Mouse (Mus musculus) common myeloid progenitor, adult 5-6 weeks (primary cell): Measurements from ENCODE around the gene Cyren. TPM values are rescaled to one million over a fixed set of nuclear protein-coding genes. Genes with fewer than 3 reads are reported as not detected.

Experiments
- ATAC-seq: replicated peaks from 2 replicates; pipeline ENCODE4 v1.8.0; 2016; ENCODE audit warnings: low read depth, mild to moderate bottlenecking, moderate TSS enrichment, inconsistent platforms; ENCODE audit not compliant: poor library complexity, severe bottlenecking
- total RNA-seq: library from RNA; stranded (forward); fragments of 200-1000, 187-1606 nt; gene quantifications from 2 replicates; pipeline ENCODE4 v1.2.3, GENCODE M21; 2017

The Cyren gene
- total RNA-seq, 1 experiment from 2014 or later: 5.9 TPM

DNA sequence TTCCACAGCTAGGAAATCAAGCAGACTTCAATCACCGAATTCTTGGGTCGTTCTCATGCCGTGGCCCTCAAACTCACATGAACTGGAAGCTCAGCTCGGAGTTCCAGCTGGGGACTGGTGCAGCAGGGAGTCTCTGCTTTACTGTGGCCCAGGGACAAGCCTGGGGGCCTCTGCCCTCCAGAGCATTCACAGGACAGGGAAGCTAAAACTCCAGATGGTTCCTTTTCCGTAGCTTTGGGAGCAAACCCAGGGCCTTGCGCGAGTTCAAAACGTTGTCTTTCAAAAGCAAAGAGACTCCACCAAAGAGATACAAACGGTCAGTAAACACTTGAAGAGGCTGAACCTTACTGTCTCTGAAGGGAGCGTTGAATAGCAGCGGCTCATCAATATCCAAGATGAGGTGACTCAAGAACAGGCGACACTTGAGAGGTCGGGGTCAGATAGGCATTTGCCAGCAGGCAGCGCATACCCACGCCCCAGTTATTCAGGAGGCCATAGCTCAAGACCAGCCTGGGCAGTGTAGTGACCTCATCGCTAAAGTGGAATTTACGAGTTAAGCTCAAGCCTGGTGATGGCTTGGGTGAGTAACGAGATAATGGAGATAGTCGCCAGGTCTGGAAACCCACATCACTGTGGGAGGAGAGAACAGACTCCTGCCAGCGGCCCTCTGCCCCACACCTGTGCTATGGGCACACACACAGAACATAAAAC, 9.2 kb downstream of the Cyren start:
- ATAC-seq: no peak

- ATAC-seq: no peak
Measured at GRCm38 (mm10) chr6:34867995-34868350, 9.9 kb downstream of the Cyren start.

GRCm38 (mm10) chr6:34867301-34867994, 10.4 kb downstream of the Cyren start:
- no peak for ATAC-seq

GRCm38 (mm10) chr6:34866786-34867185, 11.1 kb downstream of the Cyren start:
- ATAC-seq: no peak

DNA sequence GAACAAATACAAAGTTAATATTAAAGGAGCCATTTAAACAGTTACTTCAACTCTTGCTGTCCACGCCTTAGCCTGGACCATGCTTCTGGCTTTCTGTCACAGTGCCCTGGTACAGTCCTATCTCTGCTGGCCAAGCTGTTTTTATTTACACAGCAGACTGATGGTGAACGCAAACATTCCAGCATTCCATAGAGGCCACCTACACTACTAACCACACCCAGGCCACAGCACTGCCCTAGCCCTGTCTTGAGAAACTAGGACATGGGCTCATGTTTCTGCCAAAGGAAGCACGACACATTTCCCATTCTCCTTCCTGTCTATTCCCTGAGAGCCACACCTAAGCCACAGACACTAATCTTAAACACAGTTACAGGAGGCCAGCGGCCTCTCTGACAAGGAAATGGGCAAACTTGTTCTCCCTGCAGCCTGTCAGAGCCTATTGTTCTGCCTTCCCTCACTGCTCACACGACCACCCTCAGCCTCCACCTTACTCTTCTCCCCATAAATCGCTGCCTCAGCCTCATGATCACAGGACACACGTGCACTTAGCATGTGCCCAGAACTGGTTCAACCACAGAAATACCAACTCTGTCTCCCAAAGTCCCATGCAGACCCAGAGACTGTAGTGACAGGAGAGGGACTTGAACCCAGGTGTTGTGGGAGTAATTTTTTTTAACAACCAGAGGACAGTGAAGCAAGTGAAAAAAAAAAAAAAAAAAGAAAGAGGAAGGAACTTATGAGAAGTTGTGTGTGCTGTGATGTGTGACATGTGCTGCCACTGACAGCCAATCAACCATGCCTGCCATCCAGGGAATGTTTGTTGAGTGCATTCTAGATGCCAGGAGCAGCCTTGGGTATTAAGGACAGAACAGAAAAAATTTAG, 11.9 kb downstream of the Cyren start:
- no peak for ATAC-seq

DNA sequence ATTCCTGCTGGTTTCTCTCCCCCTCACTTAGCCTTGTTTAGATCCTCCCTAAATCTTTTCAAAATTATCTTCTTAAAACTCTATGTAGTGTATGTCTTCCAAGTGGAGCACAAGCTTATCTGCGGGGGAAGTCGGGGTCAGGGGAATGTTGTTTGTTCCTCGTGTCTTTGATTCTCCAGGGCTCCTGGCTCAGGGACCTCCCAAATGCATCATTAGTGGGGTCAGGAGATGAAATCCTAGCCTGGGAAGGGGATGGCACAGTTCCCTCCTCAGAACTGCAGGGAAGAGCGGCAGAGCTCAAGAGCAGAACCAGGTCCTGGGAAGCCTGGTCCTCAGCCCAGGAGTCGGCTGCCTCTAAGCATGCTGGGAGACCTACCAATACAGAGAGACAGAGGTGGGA, 12.6 kb downstream of the Cyren start:
- no peak for ATAC-seq

DNA sequence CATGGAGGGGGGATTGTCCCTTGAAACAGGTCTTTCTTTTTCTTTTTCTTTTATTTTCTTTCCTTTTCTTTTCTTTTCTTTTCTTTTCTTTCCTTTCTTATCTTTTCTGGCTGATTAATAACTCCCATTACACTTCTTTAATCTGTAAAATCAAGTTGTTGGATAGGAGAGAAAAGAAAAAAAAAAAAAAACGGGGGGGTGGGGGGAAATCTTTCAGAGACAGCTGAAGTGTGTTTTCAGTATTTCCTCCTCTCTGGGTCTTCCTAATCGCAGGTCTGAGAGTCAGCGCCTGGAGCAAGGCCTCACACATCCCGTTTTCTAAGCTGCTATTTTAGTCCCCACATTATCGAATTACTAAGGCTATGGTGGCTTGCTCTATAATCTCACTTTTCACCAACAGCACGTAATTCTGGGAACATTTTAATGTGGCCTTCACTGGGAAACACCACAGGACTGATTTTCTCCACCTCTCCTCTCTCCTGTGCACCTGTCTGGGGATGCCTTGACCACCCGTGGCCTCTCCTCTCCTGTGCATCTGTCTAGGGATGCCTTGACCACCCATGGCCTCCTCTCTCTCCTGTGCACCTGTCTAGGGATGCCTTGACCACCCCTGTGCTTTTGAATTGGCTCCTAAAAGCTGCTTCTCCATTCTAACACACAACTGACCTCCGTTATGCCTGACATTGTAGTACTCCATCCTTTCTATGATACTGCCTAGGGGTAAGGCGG, 13.9 kb downstream of the Cyren start:
- no peak for ATAC-seq

DNA sequence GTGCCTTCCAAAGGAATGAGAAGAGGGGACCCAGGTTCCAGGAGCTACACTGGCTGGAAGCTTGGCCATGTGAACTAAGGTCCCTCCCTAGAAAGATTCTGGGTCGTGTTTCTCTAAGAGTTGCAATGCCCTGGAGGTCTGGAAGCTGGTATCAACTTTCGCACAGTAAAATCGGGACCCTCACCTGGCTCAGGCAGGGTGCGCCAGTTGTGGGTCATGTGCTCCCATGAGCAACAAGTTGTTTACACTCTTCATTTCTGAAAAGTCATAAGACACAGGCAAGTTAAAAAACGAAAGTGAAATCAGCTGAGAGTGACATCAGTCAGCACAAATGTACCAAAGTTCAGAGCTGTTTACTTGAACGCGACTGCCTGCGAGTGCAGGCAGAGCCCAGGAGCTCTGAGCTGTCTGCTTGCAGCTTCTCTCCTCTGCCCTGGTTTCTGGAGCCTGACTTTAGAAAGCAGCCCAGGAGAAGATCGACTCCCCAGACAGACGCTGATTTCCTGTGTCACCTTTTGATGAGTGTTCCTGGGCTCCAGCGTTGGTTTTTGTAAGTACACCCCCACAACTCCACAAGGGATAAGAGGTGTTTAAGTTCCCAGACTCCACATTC, 15.0 kb downstream of the Cyren start, which contains the start of gene Tmem140:
TSS of gene Tmem140 (plus strand) at position 356 of the 613 bp plus-strand sequence.
- peak; percentile 51 for ATAC-seq

DNA sequence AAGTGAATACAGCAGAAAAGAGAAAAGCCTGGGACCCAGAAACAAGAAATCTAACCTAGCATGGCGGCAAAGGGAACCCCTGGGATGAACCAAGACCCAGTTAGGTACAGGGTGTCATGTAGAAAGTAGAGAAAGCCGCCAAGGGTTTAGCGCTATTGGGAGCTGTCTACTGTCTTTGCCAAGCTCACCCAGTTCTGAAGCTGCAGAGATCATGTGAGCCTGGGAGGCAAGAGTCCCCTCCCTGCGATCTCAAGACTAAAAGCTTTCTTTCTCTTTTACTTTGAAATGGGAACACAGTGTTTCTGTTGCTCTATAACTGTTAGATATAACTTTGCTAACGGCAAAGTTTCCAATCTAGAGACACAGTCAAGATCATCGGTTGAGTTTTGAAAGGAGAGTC, 15.5 kb downstream of the Cyren start:
- peak; percentile 53 for ATAC-seq

DNA sequence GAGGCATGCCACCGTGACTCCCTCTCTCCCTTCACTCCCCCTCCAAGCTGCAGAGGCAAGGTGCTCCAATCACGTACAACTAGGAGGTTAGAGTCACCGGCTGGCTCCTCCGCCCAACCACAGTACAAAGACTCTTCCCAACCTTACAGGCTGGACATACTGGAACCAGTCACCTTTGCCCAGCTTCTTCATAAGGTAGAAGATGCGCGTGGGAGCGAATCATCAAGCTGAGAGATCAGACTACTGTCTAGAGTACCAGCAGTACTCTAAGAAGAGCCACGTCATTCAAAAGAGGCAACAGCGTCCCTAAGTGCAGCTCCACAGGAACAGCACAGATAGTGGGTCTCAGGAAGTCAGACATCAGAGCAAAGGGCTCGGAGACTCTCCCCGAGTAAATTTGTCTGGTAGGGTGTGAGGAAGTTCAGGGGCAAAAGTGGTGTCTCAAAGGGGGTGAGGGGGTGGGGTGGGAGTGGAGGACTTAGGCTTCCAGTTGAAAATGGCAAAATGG, 16.3 kb downstream of the Cyren start:
- ATAC-seq: peak; percentile 48

- no peak for ATAC-seq
Measured at GRCm38 (mm10) chr6:34832352-34832751, 45.5 kb downstream of the Cyren start.

GRCm38 (mm10) chr6:34824406-34824805, 53.5 kb downstream of the Cyren start:
- ATAC-seq: no peak

Other genes starting within 250 kb of the Cyren start
- gene Agbl3, start 97.6 kb downstream of the Cyren start, total RNA-seq: 1.9 and 7.8 TPM in 2 replicates
- 2.2 and 4.6 TPM in 2 replicates for gene Tmem140, start 14.9 kb downstream of the Cyren start, total RNA-seq
- gene Wdr91, start 32.8 kb upstream of the Cyren start, total RNA-seq: 14.9 and 25.1 TPM in 2 replicates
- not detected in 2 replicates for gene Stra8, start 42.1 kb upstream of the Cyren start, total RNA-seq
- gene Slc23a4, start 110.3 kb upstream of the Cyren start, total RNA-seq: 0.18 and 0.39 TPM in 2 replicates